In genomic region chr15:89141905-89142304, GRCm38 (mm10) we compare ENCODE assay signal across 19 mouse cellular contexts. TPM values are rescaled to one million over a fixed set of nuclear protein-coding genes. Genes with fewer than 3 reads are reported as not detected.
DNase-seq lines count a peak whose midpoint lies in the region; ATAC-seq lines count a peak whose summit lies in the region.
"Had no signal": no experiment of that assay in that cellular context is flagged by ENCODE, and none has a peak within 500 bp of the region (broad histone marks: within the 10 kb centered on the region; RNA-seq: fewer than 3 reads in every experiment).

No protein-coding gene starts in this region.

- H3K4me2 ChIP-seq in kidney, embryonic 15.5 days = peak overlapping the region; percentile 97; the same call in 1 of the 2 replicates
- 0 out of 2 replicates have a peak overlapping the region, but pooled peaks have one; percentile 6 for H3K4me2 ChIP-seq in lung, embryonic 16.5 days (ENCODE audit: low read depth, low read length)
- no peak overlapping the region for H3K4me2 ChIP-seq in hindbrain, embryonic 11.5 days (replicated peaks; ENCODE audit: low read depth, low read length)
- H3K4me2 ChIP-seq: intestine, embryonic 15.5 days had no signal

- no peak for ATAC-seq in kidney, embryonic 15.5 days (replicated peaks; ENCODE audit: low FRiP score)
- no peak for ATAC-seq in lung, embryonic 16.5 days (ENCODE audit: low read depth)
- ATAC-seq in hindbrain, embryonic 11.5 days (ENCODE audit: low FRiP score) = no peak
- ATAC-seq: forebrain, embryonic 16.5 days; hindbrain, embryonic 16.5 days; intestine, embryonic 15.5 days had no signal

- peaks cover 65% of the 10 kb centered on the region for H3K27me3 ChIP-seq in kidney, embryonic 15.5 days
- H3K27me3 ChIP-seq in lung, embryonic 16.5 days (ENCODE audit: control insufficient read depth, insufficient read depth, low read depth, low read length) = peaks cover 44% of the 10 kb centered on the region
- H3K27me3 ChIP-seq in hindbrain, embryonic 11.5 days (ENCODE audit: control insufficient read depth, insufficient read depth, low read length) = 0 out of 2 replicates have a peak, but pooled peaks cover 2% of the 10 kb centered on the region

- H3K9me3 ChIP-seq in kidney, embryonic 15.5 days (replicated peaks) = no peaks in the 10 kb centered on the region
- no peaks in the 10 kb centered on the region for H3K9me3 ChIP-seq in lung, embryonic 16.5 days (ENCODE audit: control insufficient read depth, low read length)
- no peaks in the 10 kb centered on the region for H3K9me3 ChIP-seq in hindbrain, embryonic 11.5 days (ENCODE audit: control insufficient read depth, low read length)
- H3K9me3 ChIP-seq: G1E; intestine, embryonic 15.5 days had no signal

- WGBS in kidney, embryonic 15.5 days = 49% methylated on average over 4 of the region's 4 CpGs
- WGBS in lung, embryonic 16.5 days = 38% methylated on average over 4 of the region's 4 CpGs
- WGBS in hindbrain, embryonic 11.5 days = 59% methylated on average over 4 of the region's 4 CpGs

- DNase-seq in heart, adult 8-10 months (ENCODE audit: low spot score) = peak; percentile 61
- DNase-seq in heart, postnatal 4 days = no peak
- no peak for DNase-seq in kidney, postnatal 10 days
- DNase-seq in lung, postnatal 4 days = no peak
- DNase-seq in hindbrain, embryonic 11.5 days (ENCODE audit: low spot score) = no peak
- DNase-seq: adrenal gland, adult 2 months; B cell, adult 2 months; cerebellum, adult 11 months; cerebellum, adult 9-11 months; left cerebral cortex, postnatal 4 days; liver had no signal

- H3K4me3 ChIP-seq in kidney, embryonic 15.5 days (replicated peaks) = no peak overlapping the region
- no peak overlapping the region for H3K4me3 ChIP-seq in lung, embryonic 16.5 days (ENCODE audit: low read length)
- no peak overlapping the region for H3K4me3 ChIP-seq in hindbrain, embryonic 11.5 days (ENCODE audit: low read depth, low read length)
- H3K4me3 ChIP-seq: intestine, embryonic 15.5 days had no signal

- 0 out of 2 replicates have a peak overlapping the region, but pooled peaks have one; percentile 75 for H3K27ac ChIP-seq in kidney, embryonic 15.5 days
- no peak overlapping the region for H3K27ac ChIP-seq in lung, embryonic 16.5 days (ENCODE audit: low read length)
- no peak overlapping the region for H3K27ac ChIP-seq in hindbrain, embryonic 11.5 days (ENCODE audit: low read depth, low read length)
- H3K27ac ChIP-seq: intestine, embryonic 15.5 days had no signal

- H3K9ac ChIP-seq in kidney, embryonic 15.5 days = no peak overlapping the region
- no peak overlapping the region for H3K9ac ChIP-seq in lung, embryonic 16.5 days (ENCODE audit: low read length)
- H3K9ac ChIP-seq in hindbrain, embryonic 11.5 days (ENCODE audit: low read depth, low read length) = no peak overlapping the region
- H3K9ac ChIP-seq: intestine, embryonic 15.5 days had no signal

- H3K4me1 ChIP-seq in kidney, embryonic 15.5 days = peaks cover 53% of the 10 kb centered on the region
- peaks cover 22% of the 10 kb centered on the region for H3K4me1 ChIP-seq in lung, embryonic 16.5 days (replicated peaks; ENCODE audit: control insufficient read depth, insufficient read depth, low read length)
- H3K4me1 ChIP-seq in hindbrain, embryonic 11.5 days (replicated peaks; ENCODE audit: control insufficient read depth, insufficient read depth, low read length) = peaks cover 2% of the 10 kb centered on the region; the same call in 1 of the 2 replicates

- H3K36me3 ChIP-seq in kidney, embryonic 15.5 days = 0 out of 2 replicates have a peak, but pooled peaks cover 4% of the 10 kb centered on the region
- no peaks in the 10 kb centered on the region for H3K36me3 ChIP-seq in lung, embryonic 16.5 days (ENCODE audit: control insufficient read depth, insufficient read depth, low read length)
- 0 out of 2 replicates have a peak, but pooled peaks cover 5% of the 10 kb centered on the region for H3K36me3 ChIP-seq in hindbrain, embryonic 11.5 days (ENCODE audit: control insufficient read depth, insufficient read depth, low read length)
- H3K36me3 ChIP-seq: G1E; intestine, embryonic 15.5 days had no signal

RNA-seq across cellular contexts. Expression of gene Mapk12, which starts 1.4 kb away (rescaled TPM):
- 10 to 100 TPM; 21.1 to 31.4 (median 28.0) TPM for total RNA-seq in heart, adult 8-10 months (2022)
- 10 to 100 TPM; 28.8 to 28.9 TPM for total RNA-seq in heart, postnatal 4 days (2021)
- polyA plus RNA-seq in kidney, embryonic 15.5 days (2015; fragmentation: Nextera tagmentation; extraction: Ambion mirVana) = 14.8 and 16.7 TPM in 2 replicates
- polyA plus RNA-seq in lung, embryonic 16.5 days (2015; fragmentation: Nextera tagmentation; extraction: Ambion mirVana) = 12.2 and 13.9 TPM in 2 replicates
- 16.5 and 17.8 TPM in 2 replicates for polyA plus RNA-seq in hindbrain, embryonic 11.5 days (2014; fragmentation: Nextera tagmentation; extraction: Ambion mirVana)
- total RNA-seq: common myeloid progenitor, adult 5-6 weeks had no signal
- polyA plus RNA-seq: G1E had no signal

RNA-seq across cellular contexts. Expression of gene Mapk11, which starts 7.5 kb away (rescaled TPM):
- total RNA-seq in heart, adult 8-10 months (2022) = 1 to 10 TPM; 1.1 to 2.8 (median 2.7) TPM
- 1 to 10 TPM; 4.1 to 5.4 TPM for total RNA-seq in heart, postnatal 4 days (2021)
- 15.4 and 16.5 TPM in 2 replicates for polyA plus RNA-seq in kidney, embryonic 15.5 days (2015; fragmentation: Nextera tagmentation; extraction: Ambion mirVana)
- polyA plus RNA-seq in lung, embryonic 16.5 days (2015; fragmentation: Nextera tagmentation; extraction: Ambion mirVana) = 9.6 and 10.3 TPM in 2 replicates
- 38.5 and 40.4 TPM in 2 replicates for polyA plus RNA-seq in hindbrain, embryonic 11.5 days (2014; fragmentation: Nextera tagmentation; extraction: Ambion mirVana)
- total RNA-seq: megakaryocyte progenitor cell, adult 5-6 weeks had no signal

RNA-seq across cellular contexts. Expression of gene Hdac10, which starts 13.4 kb away (rescaled TPM):
- total RNA-seq in heart, adult 8-10 months (2022) = 1 to 10 TPM; 5.8 to 9.5 (median 6.9) TPM
- 1 to 10 TPM; 9.0 to 9.5 TPM for total RNA-seq in heart, postnatal 4 days (2021)
- 17.8 and 19.3 TPM in 2 replicates for polyA plus RNA-seq in kidney, embryonic 15.5 days (2015; fragmentation: Nextera tagmentation; extraction: Ambion mirVana)
- polyA plus RNA-seq in lung, embryonic 16.5 days (2015; fragmentation: Nextera tagmentation; extraction: Ambion mirVana) = 22.0 and 23.4 TPM in 2 replicates
- polyA plus RNA-seq in hindbrain, embryonic 11.5 days (2014; fragmentation: Nextera tagmentation; extraction: Ambion mirVana) = 9.4 and 10.7 TPM in 2 replicates

RNA-seq across cellular contexts. Expression of gene Tubgcp6, which starts 19.0 kb away (rescaled TPM):
- total RNA-seq in heart, adult 8-10 months (2022) = 10 to 100 TPM in 1 of 4 experiments, 1 to 10 TPM in 3; 8.2 to 11.6 (median 9.0) TPM
- 10 to 100 TPM; 15.9 to 16.1 TPM for total RNA-seq in heart, postnatal 4 days (2021)
- polyA plus RNA-seq in kidney, embryonic 15.5 days (2015; fragmentation: Nextera tagmentation; extraction: Ambion mirVana) = 13.8 and 16.0 TPM in 2 replicates
- polyA plus RNA-seq in lung, embryonic 16.5 days (2015; fragmentation: Nextera tagmentation; extraction: Ambion mirVana) = 15.5 and 15.7 TPM in 2 replicates
- 17.5 and 17.6 TPM in 2 replicates for polyA plus RNA-seq in hindbrain, embryonic 11.5 days (2014; fragmentation: Nextera tagmentation; extraction: Ambion mirVana)

RNA-seq across cellular contexts. Expression of gene Plxnb2, which starts 38.7 kb away (rescaled TPM):
- 100 to 1,000 TPM in 2 of 4 experiments, 10 to 100 TPM in 2; 92.5 to 104 (median 99.6) TPM for total RNA-seq in heart, adult 8-10 months (2022)
- total RNA-seq in heart, postnatal 4 days (2021) = 100 to 1,000 TPM; 132 to 137 TPM
- 138 and 160 TPM in 2 replicates for polyA plus RNA-seq in kidney, embryonic 15.5 days (2015; fragmentation: Nextera tagmentation; extraction: Ambion mirVana)
- 134 and 139 TPM in 2 replicates for polyA plus RNA-seq in lung, embryonic 16.5 days (2015; fragmentation: Nextera tagmentation; extraction: Ambion mirVana)
- polyA plus RNA-seq in hindbrain, embryonic 11.5 days (2014; fragmentation: Nextera tagmentation; extraction: Ambion mirVana) = 97.4 and 104 TPM in 2 replicates
